Mouse (Mus musculus) intestine, embryonic 15.5 days (tissue): ENCODE data around the gene Fanca. TPM values are rescaled to one million over a fixed set of nuclear protein-coding genes. Genes with fewer than 3 reads are reported as not detected.

Experiments used
- ATAC-seq: fragments of 200-750 bp; cut with Nextera tagmentation; 2 replicates; pipeline ENCODE4 v1.8.0; 2017; ENCODE audit warnings: moderate TSS enrichment, moderate library complexity
- H3K27ac ChIP-seq: fragments of 300-500 bp; sonication (generic); 2 replicates; pipeline ENCODE4 v1.5.1; 2015; ENCODE audit warnings: mild to moderate bottlenecking, inconsistent platforms
- H3K27me3 ChIP-seq: fragments of 300-500 bp; sonication (generic); replicated peaks from 2 replicates; pipeline ENCODE4 v1.6.1; 2015; ENCODE audit warnings: inconsistent platforms
- H3K36me3 ChIP-seq: fragments of 300-500 bp; sonication (generic); 2 replicates; pipeline ENCODE4 v1.6.1; 2015; ENCODE audit warnings: inconsistent platforms
- H3K4me1 ChIP-seq: fragments of 300-500 bp; sonication (generic); replicated peaks from 2 replicates; pipeline ENCODE4 v1.6.1; 2015; ENCODE audit warnings: inconsistent platforms
- H3K4me2 ChIP-seq: fragments of 300-500 bp; sonication (generic); replicated peaks from 2 replicates; pipeline ENCODE4 v1.6.1; 2015; ENCODE audit warnings: mild to moderate bottlenecking, inconsistent platforms
- H3K4me3 ChIP-seq: fragments of 300-500 bp; sonication (generic); replicated peaks from 2 replicates; pipeline ENCODE4 v1.5.1; 2015; ENCODE audit warnings: inconsistent platforms
- H3K9ac ChIP-seq: fragments of 300-500 bp; sonication (generic); 2 replicates; pipeline ENCODE4 v1.6.1; 2015; ENCODE audit warnings: inconsistent platforms
- H3K9me3 ChIP-seq: fragments of 300-500 bp; sonication (generic); 2 replicates; pipeline ENCODE4 v1.6.1; 2016; ENCODE audit warnings: inconsistent platforms
- WGBS: fragments of 180-500 bp; shearing (Covaris S2); methylation state at CpG from one replicate; pipeline ENCODE4 v1.1.7; 2015; 5-methylcytosine and 5-hydroxymethylcytosine counted together
- polyA plus RNA-seq: library from polyadenylated mRNA; unstranded; fragments of >200 nt; fragmentation: Nextera tagmentation; extraction: Ambion mirVana; gene quantifications from 2 replicates; pipeline ENCODE4 v1.2.1, GENCODE M21; 2015

The Fanca gene
- polyA plus RNA-seq, 1 experiment from 2014 or later, result 21.8 TPM

DNA sequence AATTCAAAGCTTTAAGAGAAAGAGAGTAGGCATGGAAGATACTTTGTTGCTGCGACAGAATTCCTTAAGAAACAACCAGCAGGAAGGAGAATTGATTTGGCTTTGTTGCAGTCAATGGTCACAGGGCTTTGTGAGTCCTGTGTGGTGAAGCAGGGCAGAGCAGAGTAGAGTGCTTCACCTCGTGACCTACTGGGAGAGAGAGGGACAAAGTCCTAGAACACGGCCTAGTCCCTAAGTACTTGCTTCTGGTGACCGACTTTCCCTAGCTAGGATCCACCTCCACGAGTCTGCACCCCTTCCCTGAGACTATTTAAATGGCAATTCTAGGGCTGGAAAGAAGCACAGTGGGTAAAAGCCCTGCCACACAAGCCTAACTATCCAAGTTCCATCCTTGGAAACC is 11.6 kb upstream of the Fanca start:
- Histone ChIP-seq H3K9ac (no peak overlapping the region), H3K9me3 (no peaks in the 10 kb centered on the region), H3K27ac (no peak overlapping the region), H3K27me3 (0 out of 2 replicates have a peak, but pooled peaks cover 10% of the 10 kb centered on the region), H3K36me3 (no peaks in the 10 kb centered on the region), H3K4me1 (peaks cover 16% of the 10 kb centered on the region), H3K4me3 (no peak overlapping the region), H3K4me2 (no peak overlapping the region)
- 64% methylated on average over 5 of the region's 5 CpGs for WGBS
- ATAC-seq, result no peak

DNA sequence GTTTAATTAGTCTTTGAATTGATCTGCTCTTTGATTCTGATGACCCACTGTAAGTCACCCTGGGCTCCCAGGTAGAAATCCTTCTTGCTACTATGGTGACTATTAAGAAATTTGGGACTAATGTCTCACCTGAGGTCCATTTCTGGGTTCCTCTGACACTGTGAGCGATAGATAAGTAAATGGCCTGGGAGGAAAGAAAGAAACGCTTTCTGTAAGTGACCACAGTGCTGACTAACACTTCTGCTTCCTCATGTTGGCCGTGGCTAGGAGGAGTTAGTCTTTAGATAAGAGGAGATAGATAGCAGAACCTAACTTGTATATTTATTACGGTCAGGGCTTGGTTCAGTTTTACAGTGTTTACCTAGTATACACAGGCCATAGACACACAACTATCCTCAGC is 11.0 kb upstream of the Fanca start:
- H3K4me2 ChIP-seq, result no peak overlapping the region
- H3K9ac ChIP-seq, result no peak overlapping the region
- H3K27ac ChIP-seq, result no peak overlapping the region
- 55% methylated on average over 4 of the region's 4 CpGs for WGBS
- no peaks in the 10 kb centered on the region for H3K36me3 ChIP-seq
- H3K9me3 ChIP-seq, result no peaks in the 10 kb centered on the region
- no peak overlapping the region for H3K4me3 ChIP-seq
- H3K27me3 ChIP-seq, result 0 out of 2 replicates have a peak, but pooled peaks cover 10% of the 10 kb centered on the region
- peaks cover 16% of the 10 kb centered on the region for H3K4me1 ChIP-seq
- no peak for ATAC-seq

GRCm38 (mm10) chr8:123328552-123328951 is 10.2 kb upstream of the Fanca start:
- Histone ChIP-seq H3K4me3 (no peak overlapping the region), H3K36me3 (no peaks in the 10 kb centered on the region), H3K9ac (no peak overlapping the region), H3K27ac (no peak overlapping the region), H3K4me1 (peaks cover 11% of the 10 kb centered on the region), H3K27me3 (0 out of 2 replicates have a peak, but pooled peaks cover 3% of the 10 kb centered on the region), H3K4me2 (no peak overlapping the region), H3K9me3 (no peaks in the 10 kb centered on the region)
- no peak for ATAC-seq
- WGBS, result 82% methylated on average over 2 of the region's 2 CpGs

DNA sequence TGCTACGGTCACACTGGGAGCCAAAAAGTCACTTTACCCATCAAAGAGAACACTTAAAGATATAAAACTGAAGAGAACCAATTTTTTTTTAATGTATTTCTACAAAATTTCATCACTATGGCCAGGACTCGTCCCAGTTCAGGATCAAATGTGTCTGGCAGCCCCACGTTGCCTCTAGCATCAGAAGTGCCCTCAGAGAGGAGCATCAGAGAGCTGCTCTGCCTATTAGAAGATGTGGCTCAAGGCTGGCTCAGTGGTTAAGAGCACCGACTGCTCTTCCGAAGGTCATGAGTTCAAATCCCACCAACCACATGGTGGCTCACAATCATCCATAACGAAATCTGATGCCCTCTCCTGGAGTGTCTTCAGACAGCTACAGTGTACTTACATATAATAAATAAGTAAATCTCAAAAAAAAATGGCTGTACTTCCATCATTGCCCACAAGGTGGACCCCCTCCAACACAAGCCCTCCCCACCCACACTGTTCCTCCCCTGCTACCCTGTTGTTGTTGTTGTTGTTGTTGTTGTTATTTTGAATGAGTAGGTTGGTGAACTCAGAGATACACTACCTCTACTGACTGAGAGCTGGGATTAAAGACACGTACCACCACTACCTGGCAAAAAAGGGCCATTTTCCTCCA is 1.3 kb upstream of the Fanca start:
- Histone ChIP-seq H3K4me2 (no peak overlapping the region), H3K9me3 (no peaks in the 10 kb centered on the region), H3K36me3 (no peaks in the 10 kb centered on the region), H3K27me3 (no peaks in the 10 kb centered on the region), H3K4me3 (no peak overlapping the region), H3K9ac (no peak overlapping the region), H3K27ac (no peak overlapping the region), H3K4me1 (peaks cover 14% of the 10 kb centered on the region)
- ATAC-seq, result 0 out of 2 replicates have a peak, but pooled peaks have one; percentile 18
- 29% methylated on average over 7 of the region's 7 CpGs for WGBS

DNA sequence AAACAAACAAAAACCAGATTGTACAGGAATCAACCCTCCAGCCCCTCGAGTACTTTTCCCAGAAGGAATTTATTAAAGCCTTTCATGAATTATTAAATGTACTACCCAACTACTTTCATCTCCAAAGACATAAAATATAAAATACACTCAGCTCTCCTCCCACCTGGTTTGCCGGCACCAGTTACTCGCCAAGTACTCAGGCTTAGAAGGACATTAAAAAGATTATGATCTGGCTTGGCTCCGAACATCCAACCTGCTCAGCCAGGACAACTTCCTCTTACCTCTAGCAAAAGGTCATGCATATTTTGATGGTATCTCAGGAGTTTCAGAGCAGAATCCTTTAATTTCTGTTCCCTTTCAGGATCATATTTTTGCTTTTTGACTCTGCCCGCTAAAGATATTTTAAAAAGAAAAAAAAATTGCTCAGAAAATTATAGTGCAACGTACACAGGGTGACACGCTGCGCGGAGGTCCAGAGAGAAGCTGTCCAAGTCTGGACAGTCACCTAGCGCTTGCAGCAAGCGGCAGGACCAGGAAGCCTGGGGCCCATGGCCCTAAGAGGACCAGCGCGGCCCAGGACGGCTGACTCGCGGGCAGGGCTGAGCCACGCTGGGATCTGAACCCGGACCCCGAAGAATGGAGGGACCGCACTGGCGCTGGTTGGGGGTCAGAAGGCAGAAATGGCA is 452 bp downstream of the Fanca start:
- WGBS, result 5% methylated on average over 21 of the region's 21 CpGs
- Histone ChIP-seq H3K4me2 (peak overlapping the region; percentile 79), H3K27me3 (no peaks in the 10 kb centered on the region), H3K9me3 (no peaks in the 10 kb centered on the region), H3K27ac (no peak overlapping the region), H3K4me1 (peaks cover 14% of the 10 kb centered on the region), H3K36me3 (no peaks in the 10 kb centered on the region), H3K9ac (peak overlapping the region; percentile 48), H3K4me3 (peak overlapping the region; percentile 53)
- peak; percentile 91 for ATAC-seq

- 68% methylated on average over 4 of the region's 4 CpGs for WGBS
- ATAC-seq, result no peak
- H3K4me3 ChIP-seq, result no peak overlapping the region
- H3K9me3 ChIP-seq, result no peaks in the 10 kb centered on the region
- H3K4me2 ChIP-seq, result no peak overlapping the region
- no peak overlapping the region for H3K27ac ChIP-seq
- H3K27me3 ChIP-seq, result no peaks in the 10 kb centered on the region
- H3K4me1 ChIP-seq, result no peaks in the 10 kb centered on the region
- H3K36me3 ChIP-seq, result peaks cover 4% of the 10 kb centered on the region; the same call in 1 of the 2 replicates
- no peak overlapping the region for H3K9ac ChIP-seq
Observed at GRCm38 (mm10) chr8:123308738-123309137, 9.6 kb downstream of the Fanca start.

- Histone ChIP-seq H3K9me3 (no peaks in the 10 kb centered on the region), H3K27ac (no peak overlapping the region), H3K4me2 (no peak overlapping the region), H3K4me3 (no peak overlapping the region), H3K9ac (no peak overlapping the region), H3K27me3 (no peaks in the 10 kb centered on the region), H3K4me1 (no peaks in the 10 kb centered on the region), H3K36me3 (0 out of 2 replicates have a peak, but pooled peaks cover 5% of the 10 kb centered on the region)
- 92% methylated on average over 11 of the region's 11 CpGs for WGBS
- ATAC-seq, result no peak
Observed at GRCm38 (mm10) chr8:123298301-123298700, 20.1 kb downstream of the Fanca start.

DNA sequence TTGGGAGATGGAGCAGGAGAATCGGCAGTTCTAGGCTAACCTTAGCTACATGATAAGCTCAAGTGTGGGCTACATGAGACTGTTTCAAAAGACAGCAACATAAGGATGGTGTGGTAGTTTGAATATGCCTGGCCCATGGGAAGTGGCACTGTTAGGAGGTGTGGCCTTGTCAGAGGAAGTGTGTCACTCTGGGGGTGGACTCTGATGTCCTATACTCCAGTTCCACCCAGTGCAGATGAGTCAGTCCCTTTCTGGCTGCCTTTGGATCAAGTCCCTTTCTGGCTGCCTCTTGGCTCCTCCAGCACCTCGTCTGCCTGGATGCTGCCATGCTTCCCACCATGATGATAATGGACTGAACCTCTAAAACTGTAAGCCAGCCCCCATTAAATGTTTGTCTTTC is 25.6 kb downstream of the Fanca start:
- no peak for ATAC-seq
- Histone ChIP-seq H3K9ac (no peak overlapping the region), H3K27me3 (no peaks in the 10 kb centered on the region), H3K9me3 (no peaks in the 10 kb centered on the region), H3K36me3 (0 out of 2 replicates have a peak, but pooled peaks cover 6% of the 10 kb centered on the region), H3K27ac (no peak overlapping the region), H3K4me3 (no peak overlapping the region), H3K4me2 (no peak overlapping the region), H3K4me1 (no peaks in the 10 kb centered on the region)
- WGBS, result 87% methylated on average over 2 of the region's 2 CpGs

DNA sequence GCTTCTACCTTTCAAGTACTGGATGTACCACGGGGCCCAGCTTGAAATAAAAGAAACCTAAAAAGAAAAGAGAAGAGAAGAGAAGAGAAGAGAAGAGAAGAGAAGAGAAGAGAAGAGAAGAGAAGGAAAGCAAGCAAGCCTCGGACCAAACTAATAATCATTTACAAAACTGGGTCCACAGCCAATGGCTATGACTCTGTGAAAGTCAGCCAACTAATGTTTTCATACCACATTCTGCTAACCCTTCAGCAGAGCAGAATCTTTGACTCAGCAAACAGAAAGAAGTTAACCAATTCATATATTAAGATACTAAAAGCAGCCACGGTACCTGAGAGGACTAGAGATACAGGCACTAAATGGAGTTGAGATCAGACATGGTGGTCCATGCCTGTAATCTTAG is 26.1 kb downstream of the Fanca start:
- no peaks in the 10 kb centered on the region for H3K4me1 ChIP-seq
- H3K9ac ChIP-seq, result no peak overlapping the region
- H3K27me3 ChIP-seq, result no peaks in the 10 kb centered on the region
- no peaks in the 10 kb centered on the region for H3K9me3 ChIP-seq
- 0 out of 2 replicates have a peak, but pooled peaks cover 5% of the 10 kb centered on the region for H3K36me3 ChIP-seq
- H3K4me2 ChIP-seq, result no peak overlapping the region
- no peak overlapping the region for H3K27ac ChIP-seq
- 90% methylated on average over 3 of the region's 3 CpGs for WGBS
- ATAC-seq, result no peak
- no peak overlapping the region for H3K4me3 ChIP-seq

DNA sequence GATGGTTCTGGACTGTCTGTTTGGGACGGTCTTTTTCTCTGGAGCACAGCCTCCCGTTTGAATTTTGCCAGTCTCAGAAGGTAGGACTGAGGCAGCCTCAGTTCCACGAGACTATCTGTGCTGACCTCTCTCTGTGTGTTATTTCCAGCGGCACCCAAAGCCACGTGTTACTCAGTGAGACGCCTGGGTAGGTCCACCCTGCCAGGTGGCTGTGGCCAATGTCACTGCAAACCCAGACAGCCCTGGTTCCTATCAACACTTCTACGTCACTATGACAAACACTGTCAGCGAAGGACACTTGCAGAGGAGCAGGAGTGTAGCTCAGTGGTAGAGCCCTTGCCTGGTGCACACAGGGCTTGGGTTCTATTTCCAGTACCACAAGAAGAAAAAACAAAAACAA is 26.7 kb downstream of the Fanca start:
- Histone ChIP-seq H3K36me3 (0 out of 2 replicates have a peak, but pooled peaks cover 5% of the 10 kb centered on the region), H3K27me3 (no peaks in the 10 kb centered on the region), H3K9me3 (no peaks in the 10 kb centered on the region), H3K4me2 (no peak overlapping the region), H3K4me3 (no peak overlapping the region), H3K4me1 (no peaks in the 10 kb centered on the region), H3K27ac (no peak overlapping the region), H3K9ac (no peak overlapping the region)
- whole genome bisulfite sequencing, result 85% methylated on average over 8 of the region's 8 CpGs
- ATAC-seq, result no peak

- WGBS, result 93% methylated on average over 8 of the region's 8 CpGs
- Histone ChIP-seq H3K9ac (no peak overlapping the region), H3K9me3 (no peaks in the 10 kb centered on the region), H3K27me3 (no peaks in the 10 kb centered on the region), H3K4me3 (no peak overlapping the region), H3K36me3 (0 out of 2 replicates have a peak, but pooled peaks cover 5% of the 10 kb centered on the region), H3K27ac (no peak overlapping the region), H3K4me1 (no peaks in the 10 kb centered on the region), H3K4me2 (no peak overlapping the region)
- ATAC-seq, result no peak
Observed at GRCm38 (mm10) chr8:123290679-123291078, 27.7 kb downstream of the Fanca start.

GRCm38 (mm10) chr8:123290166-123290565 is 28.2 kb downstream of the Fanca start:
- Histone ChIP-seq H3K4me2 (no peak overlapping the region), H3K4me3 (no peak overlapping the region), H3K36me3 (0 out of 2 replicates have a peak, but pooled peaks cover 5% of the 10 kb centered on the region), H3K9me3 (no peaks in the 10 kb centered on the region), H3K9ac (no peak overlapping the region), H3K27ac (no peak overlapping the region), H3K27me3 (no peaks in the 10 kb centered on the region), H3K4me1 (no peaks in the 10 kb centered on the region)
- no peak for ATAC-seq
- WGBS, result 74% methylated on average over 4 of the region's 4 CpGs
